Mouse (Mus musculus) myocyte (in vitro differentiated cells): ENCODE data around the gene Hoxd11. TPM values are rescaled to one million over a fixed set of nuclear protein-coding genes. Genes with fewer than 3 reads are reported as not detected.

ENCODE experiments used
- H3K27me3 ChIP-seq: one replicate; pipeline ENCODE4 v1.6.1; 2011; ENCODE audit not compliant: control insufficient read depth, insufficient read depth, insufficient read length
- H3K36me3 ChIP-seq: one replicate; pipeline ENCODE4 v1.6.1; 2011; ENCODE audit not compliant: control insufficient read depth, insufficient read depth
- H3K4me2 ChIP-seq: one replicate; pipeline ENCODE4 v1.6.1; 2011; ENCODE audit warnings: low read depth, control low read depth
- H3K4me3 ChIP-seq: one replicate; pipeline ENCODE4 v1.5.1; 2011; ENCODE audit warnings: mild to moderate bottlenecking, control low read depth, moderate library complexity
- H3K79me2 ChIP-seq: one replicate; pipeline ENCODE4 v1.6.1; 2011; ENCODE audit not compliant: control insufficient read depth, insufficient read depth
- H3ac ChIP-seq: one replicate; pipeline ENCODE4 v1.6.1; 2011; ENCODE audit not compliant: control insufficient read depth, insufficient read length
- CEBPB ChIP-seq: IDR thresholded peaks from 2 replicates; pipeline ENCODE4 v1.6.1; 2011; ENCODE audit warnings: mild to moderate bottlenecking, moderate library complexity; ENCODE audit not compliant: poor library complexity, insufficient read depth, severe bottlenecking
- E2F4 ChIP-seq: IDR thresholded peaks from one replicate; pipeline ENCODE4 v1.6.1; 2011; ENCODE audit warnings: mild to moderate bottlenecking, control low read depth, moderate library complexity; ENCODE audit not compliant: insufficient read depth
- MAX ChIP-seq: IDR thresholded peaks from one replicate; pipeline ENCODE4 v1.6.1; 2011; ENCODE audit warnings: low read depth, mild to moderate bottlenecking, control low read depth
- MYOD1 ChIP-seq, 3 experiments: IDR thresholded peaks; one replicate each; pipeline ENCODE4 v1.6.1; 2011; ENCODE audit warnings: control low read depth in 2 of 3, low read depth in 2 of 3, mild to moderate bottlenecking in 2 of 3, moderate library complexity in 1 of 3; ENCODE audit not compliant: insufficient read length in 2 of 3, control insufficient read depth in 1 of 3
- MYOG ChIP-seq, 3 experiments: IDR thresholded peaks; one replicate each; pipeline ENCODE4 v1.6.1; 2011; ENCODE audit warnings: control low read depth in 2 of 3, low read depth in 2 of 3, mild to moderate bottlenecking in 2 of 3; ENCODE audit not compliant: insufficient read length in 2 of 3, control insufficient read depth in 1 of 3, insufficient read depth in 1 of 3
- POLR2A ChIP-seq: IDR thresholded peaks from one replicate; pipeline ENCODE4 v1.6.1; 2011; ENCODE audit warnings: low read depth, mild to moderate bottlenecking, control low read depth, moderate library complexity; ENCODE audit not compliant: insufficient read length
- POLR2AphosphoS2 ChIP-seq: IDR thresholded peaks from one replicate; pipeline ENCODE4 v1.6.1; 2011; ENCODE audit warnings: low read depth, control low read depth; ENCODE audit not compliant: insufficient read length
- REST ChIP-seq: IDR thresholded peaks from one replicate; pipeline ENCODE4 v1.6.1; 2011; ENCODE audit warnings: mild to moderate bottlenecking, control low read depth, moderate library complexity; ENCODE audit not compliant: insufficient read depth, insufficient read length
- SRF ChIP-seq: IDR thresholded peaks from one replicate; pipeline ENCODE4 v1.6.1; 2011; ENCODE audit warnings: low read depth; ENCODE audit not compliant: control insufficient read depth, insufficient read length
- TCF12 ChIP-seq: IDR thresholded peaks from one replicate; pipeline ENCODE4 v1.6.1; 2011; ENCODE audit warnings: mild to moderate bottlenecking, control low read depth; ENCODE audit not compliant: poor library complexity, insufficient read depth, severe bottlenecking
- TCF3 ChIP-seq: IDR thresholded peaks from one replicate; pipeline ENCODE4 v1.6.1; 2011; ENCODE audit warnings: low read depth, control low read depth; ENCODE audit not compliant: insufficient read length
- USF1 ChIP-seq: IDR thresholded peaks from one replicate; pipeline ENCODE4 v1.6.1; 2011; ENCODE audit warnings: low read depth, mild to moderate bottlenecking, control low read depth, moderate library complexity
- polyA plus RNA-seq: library from polyadenylated mRNA; unstranded; fragments of >200 nt; fragmentation: generic; extraction: Trizol; gene quantifications from one replicate; pipeline ENCODE4 v1.2.1, GENCODE M21; 2012; ENCODE audit warnings: missing spikeins

The Hoxd11 gene
- polyA plus RNA-seq, 1 experiment: not detected

DNA sequence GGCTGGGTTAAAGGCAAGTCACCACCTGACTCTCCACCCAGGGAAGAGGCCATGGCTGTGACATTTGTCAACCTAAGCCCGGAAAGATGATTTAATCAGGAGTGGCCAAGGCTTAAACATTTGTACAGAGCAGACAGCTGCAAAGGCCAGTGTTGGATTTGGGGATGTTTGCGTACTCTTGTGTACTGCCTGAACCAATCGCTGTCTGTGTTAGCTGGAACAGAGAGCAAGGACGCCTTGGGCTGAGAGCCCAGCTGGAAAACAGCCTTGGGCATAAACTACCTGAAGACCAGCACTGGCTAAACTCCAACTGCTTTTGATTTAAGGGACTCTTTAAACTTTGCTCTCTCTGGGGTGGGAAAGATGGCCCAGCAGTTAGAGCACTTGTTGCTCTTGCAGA, 29.3 kb downstream of the Hoxd11 start:
- Histone ChIP-seq H3K4me2 (no peak overlapping the region), H3K27me3 (peaks cover 59% of the 10 kb centered on the region), H3K36me3 (no peaks in the 10 kb centered on the region), H3ac (no peak overlapping the region), H3K4me3 (no peak overlapping the region), H3K79me2 (no peaks in the 10 kb centered on the region)
- TF ChIP-seq TCF3 (no peak), E2F4 (no peak), USF1 (no peak), MAX (no peak), POLR2AphosphoS2 (no peak), SRF (no peak), MYOG (IDR thresholded peaks at IDR 0.05; ENCODE audit: control insufficient read depth in 1 of 3, insufficient read depth in 1 of 3, insufficient read length in 2 of 3, low read depth in 2 of 3) (no peak), CEBPB (no peak), MYOD1 (IDR thresholded peaks at IDR 0.05; ENCODE audit: control insufficient read depth in 1 of 3, insufficient read length in 2 of 3, low read depth in 2 of 3) (no peak), POLR2A (no peak), REST (no peak), TCF12 (no peak)

- H3K4me2 ChIP-seq: no peak overlapping the region
Observed at GRCm38 (mm10) chr2:74709465-74710419, 30.4 kb downstream of the Hoxd11 start.

GRCm38 (mm10) chr2:74710929-74711543, 31.7 kb downstream of the Hoxd11 start:
- no peak for TF ChIP-seq SRF
- no peak for TF ChIP-seq MYOG (IDR thresholded peaks at IDR 0.05; ENCODE audit: control insufficient read depth in 1 of 3, insufficient read depth in 1 of 3, insufficient read length in 2 of 3, low read depth in 2 of 3)
- no peak for TF ChIP-seq USF1
- TF ChIP-seq TCF12: no peak
- no peak for TF ChIP-seq POLR2A
- TF ChIP-seq MAX: no peak
- TF ChIP-seq POLR2AphosphoS2: no peak
- TF ChIP-seq E2F4: no peak
- TF ChIP-seq REST: no peak
- TF ChIP-seq MYOD1 (IDR thresholded peaks at IDR 0.05; ENCODE audit: control insufficient read depth in 1 of 3, insufficient read length in 2 of 3, low read depth in 2 of 3): no peak
- no peak for TF ChIP-seq TCF3
- TF ChIP-seq CEBPB: no peak
- Histone ChIP-seq H3K79me2 (no peaks in the 10 kb centered on the region), H3K4me3 (no peak overlapping the region), H3K36me3 (no peaks in the 10 kb centered on the region), H3K27me3 (peaks cover 45% of the 10 kb centered on the region), H3K4me2 (no peak overlapping the region), H3ac (no peak overlapping the region)

More at GRCm38 (mm10) chr2:74709465-74710419, 30.4 kb downstream of the Hoxd11 start:
- Histone ChIP-seq H3ac (no peak overlapping the region), H3K79me2 (no peaks in the 10 kb centered on the region), H3K4me3 (no peak overlapping the region), H3K36me3 (no peaks in the 10 kb centered on the region), H3K27me3 (peaks cover 53% of the 10 kb centered on the region)
- TF ChIP-seq SRF: no peak
- TF ChIP-seq CEBPB: no peak
- no peak for TF ChIP-seq REST
- no peak for TF ChIP-seq USF1
- TF ChIP-seq E2F4: no peak
- TF ChIP-seq TCF12: no peak
- TF ChIP-seq POLR2A: no peak
- TF ChIP-seq MYOD1 (IDR thresholded peaks at IDR 0.05; ENCODE audit: control insufficient read depth in 1 of 3, insufficient read length in 2 of 3, low read depth in 2 of 3): no peak

DNA sequence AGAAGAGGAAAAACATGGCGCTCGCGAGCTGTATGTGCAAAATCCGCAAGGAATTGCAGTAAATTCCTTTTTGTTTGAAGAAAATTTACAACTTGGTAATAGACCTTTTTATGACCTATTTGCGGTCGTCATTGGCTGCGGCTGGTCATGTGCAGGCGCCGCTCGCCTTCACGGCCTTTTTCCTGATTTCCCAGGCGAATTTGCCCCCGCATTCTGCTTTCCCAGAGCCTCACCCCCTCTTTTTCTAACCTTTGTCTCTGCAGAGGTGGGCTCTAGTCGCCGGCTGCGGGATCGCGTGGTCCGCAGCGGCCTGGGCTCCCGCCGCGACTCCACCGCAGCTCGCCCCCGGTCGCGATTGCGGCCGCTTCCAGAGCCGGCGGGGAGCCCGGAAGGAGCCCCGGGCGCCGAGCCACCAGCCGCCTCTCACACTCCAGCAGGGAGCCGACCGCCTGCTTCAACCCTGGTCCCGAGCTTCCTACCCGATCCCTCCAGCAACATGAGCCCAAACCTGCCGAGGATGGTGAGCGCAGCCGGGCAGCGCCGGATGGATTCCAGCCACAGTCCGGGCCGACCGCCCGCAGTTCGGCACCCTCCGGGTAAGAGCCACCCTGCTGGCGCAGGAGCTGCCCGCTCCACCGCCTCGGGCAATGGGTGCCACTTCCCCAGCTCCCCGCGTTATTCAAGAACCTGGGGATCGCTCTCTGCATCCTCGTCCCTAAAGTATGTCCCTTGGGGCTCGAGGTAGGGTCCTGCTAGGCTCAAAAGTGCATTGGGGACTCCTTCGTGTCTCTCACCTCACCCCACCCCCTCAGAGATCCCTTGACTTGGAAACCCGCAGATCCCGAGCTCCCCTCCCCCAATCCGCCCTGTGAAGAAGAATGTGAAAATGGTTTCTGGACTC, 32.6 kb downstream of the Hoxd11 start, which contains the start of the genes Hoxd3 and Hoxd4:
Gene Hoxd3 (plus strand): TSS at position 207 of the 901 bp plus-strand sequence.
Gene Hoxd4 (plus strand): TSS at position 209 of the 901 bp plus-strand sequence.
- Histone ChIP-seq H3K4me2 (no peak within 1 kb of the TSS), H3K4me3 (no peak within 1 kb of the TSS), H3K79me2 (no peaks in the 10 kb centered on the region), H3K27me3 (peaks cover 45% of the 10 kb centered on the region), H3K36me3 (no peaks in the 10 kb centered on the region), H3ac (no peak within 1 kb of the TSS)
- TF ChIP-seq POLR2AphosphoS2 (no peak), MAX (no peak), MYOG (IDR thresholded peaks at IDR 0.05; ENCODE audit: control insufficient read depth in 1 of 3, insufficient read depth in 1 of 3, insufficient read length in 2 of 3, low read depth in 2 of 3) (no peak), USF1 (no peak), MYOD1 (IDR thresholded peaks at IDR 0.05; ENCODE audit: control insufficient read depth in 1 of 3, insufficient read length in 2 of 3, low read depth in 2 of 3) (no peak)
